Mouse (Mus musculus): ENCODE results near the gene Plcl1.

GRCm38 (mm10) chr1:55405272-55406022 is at the start of gene Plcl1:
- TF ChIP-seq CTCF (IDR thresholded peaks at IDR 0.05; ENCODE audit: low read depth, low read length), result no peak
- no peak for TF ChIP-seq GATA1 (IDR thresholded peaks at IDR 0.05; ENCODE audit: borderline replicate concordance, low read length)
